10 mouse cellular contexts compared by ENCODE assay signal in the genomic region with DNA sequence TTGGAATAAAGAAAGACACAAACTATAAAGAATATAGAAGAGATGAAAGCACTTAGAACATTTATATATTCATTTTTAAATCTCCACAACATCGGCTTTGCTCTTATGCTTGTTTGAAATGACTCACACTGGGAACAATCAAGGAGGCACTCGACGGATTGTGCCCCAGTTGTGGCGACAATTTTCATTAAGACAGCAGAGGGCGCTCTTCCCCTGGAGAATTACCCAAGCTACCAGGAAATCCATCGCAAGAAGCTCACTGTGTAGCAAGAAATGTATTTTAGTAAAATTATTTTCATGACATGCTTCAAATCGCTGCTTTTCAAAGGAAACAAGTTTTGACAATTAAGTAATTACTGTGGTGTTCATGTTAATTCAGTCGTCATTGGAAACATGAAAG. TPM values are rescaled to one million over a fixed set of nuclear protein-coding genes. Genes with fewer than 3 reads are reported as not detected.
DNase-seq lines count a peak whose midpoint lies in the region; ATAC-seq and TF ChIP-seq lines count a peak whose summit lies in the region.
"Had no signal": no experiment of that assay in that cellular context is flagged by ENCODE, and none has a peak within 500 bp of the region (broad histone marks: within the 10 kb centered on the region; RNA-seq: fewer than 3 reads in every experiment).

No protein-coding gene starts in this region.

- 3% methylated on average over 8 of the region's 8 CpGs for WGBS in intestine, postnatal 0 days
- WGBS in intestine, embryonic 16.5 days: 2% methylated on average over 8 of the region's 8 CpGs
- 8% methylated on average over 8 of the region's 8 CpGs for WGBS in midbrain, embryonic 15.5 days

- no peaks in the 10 kb centered on the region for H3K9me3 ChIP-seq in intestine, postnatal 0 days (ENCODE audit: control insufficient read depth)
- no peaks in the 10 kb centered on the region for H3K9me3 ChIP-seq in intestine, embryonic 16.5 days (ENCODE audit: control insufficient read depth, low read length)
- H3K9me3 ChIP-seq in midbrain, embryonic 15.5 days: no peaks in the 10 kb centered on the region

- H3K27me3 ChIP-seq in intestine, postnatal 0 days (replicated peaks; ENCODE audit: control insufficient read depth, insufficient read depth, low read length): 0 out of 2 replicates have a peak, but pooled peaks cover 3% of the 10 kb centered on the region
- no peaks in the 10 kb centered on the region for H3K27me3 ChIP-seq in intestine, embryonic 16.5 days (replicated peaks; ENCODE audit: control insufficient read depth, insufficient read depth, low read length)
- H3K27me3 ChIP-seq in Patski: peaks cover 9% of the 10 kb centered on the region
- H3K27me3 ChIP-seq in midbrain, embryonic 15.5 days (replicated peaks): peaks cover 5% of the 10 kb centered on the region; the same call in 1 of the 2 replicates

- POLR2A ChIA-PET in Patski (lab: Charles Lee): no interaction called here

- CTCF ChIA-PET in Patski (lab: Charles Lee): interaction anchor here (0.7 to 5.1 kb wide), 5 partner anchors 8 to 315 kb away, joined by 3 to 48 read pairs (median 3); no protein-coding TSS in a partner anchor

- no peak overlapping the region for H3K27ac ChIP-seq in intestine, postnatal 0 days (ENCODE audit: low read depth, low read length)
- no peak overlapping the region for H3K27ac ChIP-seq in intestine, embryonic 16.5 days (ENCODE audit: low read length)
- no peak overlapping the region for H3K27ac ChIP-seq in midbrain, embryonic 15.5 days

- TF ChIP-seq CTCF in intestine, postnatal 0 days (IDR thresholded peaks at IDR 0.05; ENCODE audit: low read depth): peak; percentile 86
- TF ChIP-seq CTCF in Patski (IDR thresholded peaks at IDR 0.05): peak; percentile 92

- no peak for ATAC-seq in intestine, postnatal 0 days
- no peak for ATAC-seq in intestine, embryonic 16.5 days
- ATAC-seq in Patski: no peak
- ATAC-seq in midbrain, embryonic 15.5 days (replicated peaks): 0 out of 2 replicates have a peak, but pooled peaks have one; percentile 52

- DNase-seq in Patski (ENCODE audit: low read depth, low spot score): no peak
- DNase-seq in cerebellum, postnatal 10 days: peak; percentile 71 to 80
- DNase-seq in frontal cortex, postnatal 36 days (ENCODE audit: low spot score in 2 of 2): peak; percentile 70 to 85
- peak; percentile 55 for DNase-seq in left cerebral cortex, adult 11 months (ENCODE audit: low spot score)
- peak; percentile 29 for DNase-seq in thymus, postnatal 25 days

- no peaks in the 10 kb centered on the region for H3K4me1 ChIP-seq in intestine, postnatal 0 days (replicated peaks; ENCODE audit: control insufficient read depth, insufficient read depth, low read length)
- H3K4me1 ChIP-seq in intestine, embryonic 16.5 days (ENCODE audit: control insufficient read depth, insufficient read depth, low read length): no peaks in the 10 kb centered on the region
- no peaks in the 10 kb centered on the region for H3K4me1 ChIP-seq in midbrain, embryonic 15.5 days

- H3K9ac ChIP-seq in intestine, postnatal 0 days (ENCODE audit: low read depth, low read length): no peak overlapping the region
- H3K9ac ChIP-seq in intestine, embryonic 16.5 days (ENCODE audit: low read depth, low read length): no peak overlapping the region
- H3K9ac ChIP-seq in midbrain, embryonic 15.5 days: no peak overlapping the region

- H3K36me3 ChIP-seq in intestine, postnatal 0 days (ENCODE audit: control insufficient read depth, insufficient read depth): no peaks in the 10 kb centered on the region
- H3K36me3 ChIP-seq in intestine, embryonic 16.5 days (ENCODE audit: control insufficient read depth, insufficient read depth, low read length): no peaks in the 10 kb centered on the region
- no peaks in the 10 kb centered on the region for H3K36me3 ChIP-seq in midbrain, embryonic 15.5 days (replicated peaks)

- no peak overlapping the region for H3K4me2 ChIP-seq in intestine, postnatal 0 days (replicated peaks; ENCODE audit: low read depth)
- no peak overlapping the region for H3K4me2 ChIP-seq in intestine, embryonic 16.5 days (ENCODE audit: low read depth, low read length)
- H3K4me2 ChIP-seq in midbrain, embryonic 15.5 days: no peak overlapping the region

- in situ Hi-C loops in Patski (cut with MboI; ENCODE audit: low pct_unique_long_range_greater_than_20kb): loop anchor here (5.0 kb wide), 1 partner anchor 303 kb away; no protein-coding TSS in a partner anchor

- H3K4me3 ChIP-seq in intestine, postnatal 0 days (ENCODE audit: low read depth, low read length): no peak overlapping the region
- H3K4me3 ChIP-seq in intestine, embryonic 16.5 days (ENCODE audit: low read length): no peak overlapping the region
- no peak overlapping the region for H3K4me3 ChIP-seq in midbrain, embryonic 15.5 days

RNA-seq across cellular contexts. Expression of a gene that starts 16.1 kb away (rescaled TPM):
- 1.9 and 2.6 TPM in 2 replicates for polyA plus RNA-seq in intestine, postnatal 0 days (2015; fragmentation: Nextera tagmentation; extraction: Ambion mirVana)
- polyA plus RNA-seq in intestine, embryonic 16.5 days (2015; fragmentation: Nextera tagmentation; extraction: Ambion mirVana): 0.12 and 0.16 TPM in 2 replicates
- polyA plus RNA-seq in Patski (2021): not detected
- polyA plus RNA-seq in midbrain, embryonic 15.5 days (2015; fragmentation: Nextera tagmentation; extraction: Ambion mirVana): not detected in 2 replicates
- polyA plus RNA-seq: gonadal fat pad, adult 2 months; neural tube, embryonic 14.5 days had no signal
